Mouse (Mus musculus) hindbrain, embryonic 11.5 days (tissue): ENCODE results near the gene Cenpc1. TPM values are rescaled to one million over a fixed set of nuclear protein-coding genes. Genes with fewer than 3 reads are reported as not detected.

ENCODE experiments used
- ATAC-seq: fragments of 200-750 bp; cut with Nextera tagmentation; 2 replicates; pipeline ENCODE4 v1.8.0; 2017; ENCODE audit warnings: mild to moderate bottlenecking, moderate TSS enrichment, moderate library complexity; ENCODE audit not compliant: low FRiP score
- DNase-seq: peaks from one replicate; pipeline ENCODE4 v3.0.0-alpha.2; 2015; ENCODE audit warnings: low spot score
- H3K27ac ChIP-seq: fragments of 300-500 bp; sonication (generic); 2 replicates; pipeline ENCODE4 v1.5.1; 2014; ENCODE audit warnings: mild to moderate bottlenecking, low read depth, low read length
- H3K27me3 ChIP-seq: fragments of 300-500 bp; sonication (generic); 2 replicates; pipeline ENCODE4 v1.6.1; 2014; ENCODE audit warnings: mild to moderate bottlenecking, low read length, moderate library complexity, mixed read lengths; ENCODE audit not compliant: control insufficient read depth, insufficient read depth
- H3K36me3 ChIP-seq: fragments of 300-500 bp; sonication (generic); 2 replicates; pipeline ENCODE4 v1.6.1; 2014; ENCODE audit warnings: mild to moderate bottlenecking, low read length, moderate library complexity, mixed read lengths; ENCODE audit not compliant: control insufficient read depth, insufficient read depth
- H3K4me1 ChIP-seq: fragments of 300-500 bp; sonication (generic); replicated peaks from 2 replicates; pipeline ENCODE4 v1.6.1; 2014; ENCODE audit warnings: low read length, mixed read lengths; ENCODE audit not compliant: control insufficient read depth, insufficient read depth
- H3K4me2 ChIP-seq: fragments of 300-500 bp; sonication (generic); replicated peaks from 2 replicates; pipeline ENCODE4 v1.6.1; 2014; ENCODE audit warnings: mild to moderate bottlenecking, low read depth, low read length
- H3K4me3 ChIP-seq: fragments of 300-500 bp; sonication (generic); 2 replicates; pipeline ENCODE4 v1.5.1; 2014; ENCODE audit warnings: low read depth, low read length
- H3K9ac ChIP-seq: fragments of 300-500 bp; sonication (generic); 2 replicates; pipeline ENCODE4 v1.6.1; 2014; ENCODE audit warnings: low read depth, low read length
- H3K9me3 ChIP-seq: fragments of 300-500 bp; sonication (generic); 2 replicates; pipeline ENCODE4 v1.6.1; 2016; ENCODE audit warnings: low read length; ENCODE audit not compliant: control insufficient read depth
- WGBS: fragments of 180-500 bp; shearing (Covaris S2); extraction: QIAGEN DNeasy Blood & Tissue Kit; methylation state at CpG from one replicate; pipeline ENCODE4 v1.1.7; 2014; 5-methylcytosine and 5-hydroxymethylcytosine counted together
- polyA plus RNA-seq: library from polyadenylated mRNA; unstranded; fragments of >200 nt; fragmentation: Nextera tagmentation; extraction: Ambion mirVana; gene quantifications from 2 replicates; pipeline ENCODE4 v1.2.1, GENCODE M21; 2014

The Cenpc1 gene
- polyA plus RNA-seq, 1 experiment from 2014 or later = 52.1 TPM

DNA sequence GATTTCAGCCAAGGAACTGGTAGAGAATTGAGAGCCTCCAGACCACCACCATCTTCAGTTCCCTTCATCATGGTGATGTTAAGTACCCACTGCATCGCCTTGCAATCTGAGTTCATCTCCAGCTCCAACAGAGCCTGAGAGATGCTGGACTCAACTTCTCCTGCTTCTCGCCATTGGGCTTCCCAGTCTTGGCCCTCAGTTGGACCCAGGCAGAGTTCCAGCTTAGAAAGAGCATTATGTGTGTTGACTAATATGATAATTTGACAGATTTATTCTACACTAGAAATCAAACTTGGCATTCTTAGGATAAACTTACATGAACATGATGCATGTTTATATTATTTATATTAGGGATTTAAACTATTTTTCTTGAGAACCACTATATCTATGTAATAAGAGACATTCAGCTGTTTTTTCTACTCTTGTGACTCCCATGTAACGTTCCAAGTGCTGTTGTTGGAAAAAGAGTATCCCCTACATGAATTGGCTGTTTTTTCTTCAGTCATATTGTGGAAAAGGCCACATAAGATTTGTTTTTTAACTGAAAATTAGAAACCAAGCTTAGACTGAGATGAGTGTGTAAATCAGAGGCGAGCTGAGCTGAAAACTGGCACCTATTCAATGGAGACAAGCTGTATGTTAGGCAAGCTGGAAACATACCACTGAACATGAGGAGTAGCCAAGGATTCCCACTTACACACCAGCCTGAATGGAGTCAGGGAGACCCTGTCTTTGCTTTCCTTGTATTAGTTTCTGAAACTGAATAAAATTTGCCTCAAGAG is 78.5 kb downstream of the Cenpc1 start:
- no peak overlapping the region for H3K4me3 ChIP-seq
- no peak overlapping the region for H3K4me2 ChIP-seq
- 84% methylated on average over 4 of the region's 4 CpGs for WGBS
- no peak overlapping the region for H3K27ac ChIP-seq
- H3K9me3 ChIP-seq = no peaks in the 10 kb centered on the region
- H3K27me3 ChIP-seq = no peaks in the 10 kb centered on the region
- H3K36me3 ChIP-seq = no peaks in the 10 kb centered on the region
- no peaks in the 10 kb centered on the region for H3K4me1 ChIP-seq
- no peak overlapping the region for H3K9ac ChIP-seq
- DNase-seq = no peak
- no peak for ATAC-seq

DNA sequence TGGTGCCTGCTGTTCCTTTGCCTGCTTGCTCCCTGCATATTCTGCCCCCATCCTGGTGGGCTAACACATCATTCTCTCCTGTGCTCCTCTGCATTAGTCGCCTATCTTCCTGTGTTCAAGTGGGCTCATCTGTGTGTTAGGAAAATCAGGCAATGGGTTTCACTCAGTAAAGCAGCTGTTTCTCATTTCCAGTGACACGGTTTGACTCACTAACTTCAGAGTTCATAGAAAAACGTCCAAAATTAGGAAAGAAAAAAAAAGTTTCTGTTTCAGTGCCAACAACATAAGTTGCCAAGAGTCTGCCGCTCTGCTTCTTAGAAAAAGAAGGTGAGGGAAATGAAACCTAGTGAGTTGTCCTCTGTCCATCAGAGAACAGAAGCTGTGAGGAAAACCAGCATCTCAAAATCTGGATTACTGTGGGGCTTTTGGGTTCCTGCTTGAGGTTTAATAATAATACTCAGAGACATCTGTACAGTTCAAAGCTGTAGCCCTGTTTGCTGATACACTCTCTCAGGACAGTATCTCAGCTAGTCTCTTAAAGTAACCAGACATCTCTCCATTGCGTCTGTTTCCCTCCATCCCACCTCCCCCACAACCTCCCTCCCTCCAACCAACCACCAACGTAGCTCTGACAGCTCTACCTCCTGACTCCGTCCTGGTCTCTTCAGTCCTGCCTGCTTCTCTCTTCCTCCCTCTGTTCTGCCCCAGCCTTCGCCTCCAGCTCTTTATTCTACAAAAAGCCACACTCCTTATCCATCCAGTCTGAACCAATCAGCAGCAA is 87.5 kb downstream of the Cenpc1 start:
- 70% methylated on average over 8 of the region's 8 CpGs for WGBS
- no peaks in the 10 kb centered on the region for H3K4me1 ChIP-seq
- DNase-seq (no peak), ATAC-seq (no peak)
- H3K27me3 ChIP-seq = no peaks in the 10 kb centered on the region
- H3K9ac ChIP-seq = no peak overlapping the region
- no peaks in the 10 kb centered on the region for H3K36me3 ChIP-seq
- no peaks in the 10 kb centered on the region for H3K9me3 ChIP-seq
- no peak overlapping the region for H3K27ac ChIP-seq
- H3K4me2 ChIP-seq = no peak overlapping the region
- H3K4me3 ChIP-seq = no peak overlapping the region

DNA sequence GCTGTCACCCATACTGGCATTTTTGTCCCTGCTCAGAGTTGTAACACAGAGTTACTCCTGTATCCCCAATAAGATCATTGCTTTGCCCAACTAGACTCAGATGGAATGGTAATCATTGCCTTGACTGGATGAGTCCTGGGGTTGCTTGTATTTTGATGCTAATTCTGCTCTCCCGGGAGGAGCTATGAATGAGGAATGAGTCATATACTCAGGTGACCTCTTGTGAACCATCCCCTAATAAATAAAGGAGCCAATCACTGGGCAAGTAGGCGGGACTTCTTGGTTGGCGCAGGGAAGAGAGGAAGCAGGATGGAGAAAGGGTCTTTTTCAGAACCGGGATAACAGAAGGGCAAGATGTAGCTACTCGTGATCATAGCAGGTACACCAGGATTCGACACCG is 102.6 kb downstream of the Cenpc1 start:
- no peak overlapping the region for H3K9ac ChIP-seq
- no peak for ATAC-seq
- H3K27ac ChIP-seq = no peak overlapping the region
- H3K36me3 ChIP-seq = no peaks in the 10 kb centered on the region
- WGBS = 79% methylated on average over 7 of the region's 7 CpGs
- DNase-seq = no peak
- H3K27me3 ChIP-seq = no peaks in the 10 kb centered on the region
- no peaks in the 10 kb centered on the region for H3K9me3 ChIP-seq
- H3K4me1 ChIP-seq = no peaks in the 10 kb centered on the region
- H3K4me2 ChIP-seq = no peak overlapping the region
- H3K4me3 ChIP-seq = no peak overlapping the region

Other genes with a start within 250 kb of the Cenpc1 start
- gene Stap1, start 6.2 kb upstream of the Cenpc1 start, polyA plus RNA-seq = 0.57 and 0.66 TPM in 2 replicates
- gene Uba6, start 107.2 kb upstream of the Cenpc1 start, polyA plus RNA-seq = 22.9 and 25.8 TPM in 2 replicates
- not detected in 2 replicates for gene Gnrhr, start 132.3 kb upstream of the Cenpc1 start, polyA plus RNA-seq
- gene Tmprss11c, start 223.7 kb upstream of the Cenpc1 start, polyA plus RNA-seq = not detected in 2 replicates